In genomic region chr7:135571392-135571791, GRCm38 (mm10) we compare ENCODE assay signal across 27 mouse cellular contexts. TPM values are rescaled to one million over a fixed set of nuclear protein-coding genes. Genes with fewer than 3 reads are reported as not detected.
A peak's percentile ranks its signal among the peaks of the same experiment; 100 is the strongest.
DNase-seq lines count a peak whose midpoint lies in the region; ATAC-seq lines count a peak whose summit lies in the region.
"Had no signal": no experiment of that assay in that cellular context is flagged by ENCODE, and none has a peak within 500 bp of the region (broad histone marks: within the 10 kb centered on the region; RNA-seq: fewer than 3 reads in every experiment).

No protein-coding gene starts in this region.

- ATAC-seq in cerebellum, adult (ENCODE audit: insufficient number of reproducible peaks, low FRiP score, low TSS enrichment), result peak; percentile 57; the same call in 1 of the 2 replicates
- no peak for ATAC-seq in embryonic facial prominence, embryonic 15.5 days (ENCODE audit: insufficient number of reproducible peaks, low FRiP score, low TSS enrichment, low read depth)
- no peak for ATAC-seq in frontal cortex, adult (ENCODE audit: low TSS enrichment)
- ATAC-seq: inflammation-experienced regulatory T-cells, adult 6 months; midbrain, embryonic 13.5 days had no signal

- H3K36me3 ChIP-seq in embryonic facial prominence, embryonic 15.5 days, result no peaks in the 10 kb centered on the region
- H3K36me3 ChIP-seq: forebrain, embryonic 12.5 days; heart, embryonic 15.5 days; hindbrain, embryonic 12.5 days; kidney, embryonic 15.5 days; limb, embryonic 13.5 days had no signal

- H3K4me1 ChIP-seq in embryonic facial prominence, embryonic 15.5 days, result peaks cover 24% of the 10 kb centered on the region
- H3K4me1 ChIP-seq: heart, embryonic 15.5 days; hindbrain, embryonic 12.5 days; kidney, embryonic 15.5 days had no signal

- H3K9ac ChIP-seq in embryonic facial prominence, embryonic 15.5 days, result no peak overlapping the region
- H3K9ac ChIP-seq: forebrain, embryonic 12.5 days; heart, embryonic 15.5 days; hindbrain, embryonic 12.5 days; kidney, embryonic 15.5 days; limb, embryonic 13.5 days; liver, embryonic 14.5 days; midbrain, embryonic 13.5 days had no signal

- H3K9me3 ChIP-seq in embryonic facial prominence, embryonic 15.5 days (replicated peaks), result no peaks in the 10 kb centered on the region
- H3K9me3 ChIP-seq: heart, embryonic 15.5 days; hindbrain, embryonic 12.5 days; kidney, embryonic 15.5 days; limb, embryonic 13.5 days; midbrain, embryonic 13.5 days had no signal

- no peak overlapping the region for H3K4me2 ChIP-seq in embryonic facial prominence, embryonic 15.5 days (replicated peaks)
- H3K4me2 ChIP-seq: forebrain, embryonic 12.5 days; heart, embryonic 15.5 days; hindbrain, embryonic 12.5 days; kidney, embryonic 15.5 days; limb, embryonic 13.5 days; midbrain, embryonic 13.5 days had no signal

- H3K4me3 ChIP-seq in embryonic facial prominence, embryonic 15.5 days (replicated peaks), result no peak overlapping the region
- H3K4me3 ChIP-seq: forebrain, embryonic 12.5 days; heart, embryonic 15.5 days; hindbrain, embryonic 12.5 days; kidney, embryonic 15.5 days; limb, embryonic 13.5 days; midbrain, embryonic 13.5 days had no signal

- H3K27ac ChIP-seq in embryonic facial prominence, embryonic 15.5 days (replicated peaks), result peak overlapping the region; percentile 71
- H3K27ac ChIP-seq: forebrain, embryonic 12.5 days; heart, embryonic 15.5 days; hindbrain, embryonic 12.5 days; kidney, embryonic 15.5 days; liver, embryonic 14.5 days had no signal

- H3K27me3 ChIP-seq in embryonic facial prominence, embryonic 15.5 days, result no peaks in the 10 kb centered on the region
- H3K27me3 ChIP-seq: CH12.LX; forebrain, embryonic 12.5 days; heart, embryonic 15.5 days; hindbrain, embryonic 12.5 days; kidney, embryonic 15.5 days; limb, embryonic 13.5 days; midbrain, embryonic 13.5 days had no signal

- DNase-seq in heart, adult 18-20 months, result peak; percentile 36 to 40
- DNase-seq in heart, postnatal 4 days, result no peak
- DNase-seq in cerebellum, postnatal 10 days, result peak; percentile 83 to 84
- no peak for DNase-seq in spleen, postnatal 10 days (ENCODE audit: low spot score in 2 of 2)
- DNase-seq in urinary bladder, postnatal 36 days (ENCODE audit: low spot score in 2 of 2), result no peak
- DNase-seq: adrenal gland, adult 8-10 months; thymus, postnatal 14 days had no signal

RNA-seq across cellular contexts. Expression of gene Ptpre, which starts 34.1 kb away (rescaled TPM):
- 1 to 10 TPM; 2.2 to 2.9 TPM for total RNA-seq in heart, adult 18-20 months (2021)
- 1 to 10 TPM; 6.0 to 6.4 TPM for total RNA-seq in heart, postnatal 4 days (2021)
- polyA plus RNA-seq in embryonic facial prominence, embryonic 15.5 days (2015; fragmentation: Nextera tagmentation; extraction: Ambion mirVana), result 6.3 and 6.4 TPM in 2 replicates

RNA-seq across cellular contexts. Expression of gene Clrn3, which starts 42.9 kb away (rescaled TPM):
- total RNA-seq in heart, adult 18-20 months (2021), result not detected
- not detected for total RNA-seq in heart, postnatal 4 days (2021)
- polyA plus RNA-seq in embryonic facial prominence, embryonic 15.5 days (2015; fragmentation: Nextera tagmentation; extraction: Ambion mirVana), result not detected in 2 replicates
- total RNA-seq: adrenal gland, adult 8-10 months; CH12.LX; common myeloid progenitor, adult 5-6 weeks; granulocyte monocyte progenitor cell, adult 5-6 weeks; layer of hippocampus, adult 8-10 months; left cerebral cortex, adult 8-10 months; megakaryocyte progenitor cell, adult 5-6 weeks; neutrophil, adult 5-6 weeks had no signal
- polyA plus RNA-seq: brain, embryonic 14.5 days; forebrain, embryonic 12.5 days; heart, embryonic 15.5 days; hindbrain, embryonic 12.5 days; inflammation-experienced regulatory T-cells, adult 6 months; limb, embryonic 13.5 days; liver, embryonic 14.5 days; lung, embryonic 16.5 days; midbrain, embryonic 13.5 days had no signal

Comparison
In these comparisons a context has a peak if more than half of its experiments do, and no peak if none do; other contexts are left out.
1. DNase-seq: peak in heart, adult 18-20 months (2 of 2) and cerebellum, postnatal 10 days (2 of 2); none in heart, postnatal 4 days (single experiment), spleen, postnatal 10 days (0 of 2) and urinary bladder, postnatal 36 days (0 of 2).